Mouse (Mus musculus) forebrain, embryonic 15.5 days (tissue): Measurements from ENCODE around the gene Cenpo. TPM values are rescaled to one million over a fixed set of nuclear protein-coding genes. Genes with fewer than 3 reads are reported as not detected.

Source experiments
- ATAC-seq: fragments of 200-750 bp; cut with Nextera tagmentation; replicated peaks from 2 replicates; pipeline ENCODE4 v1.8.0; 2017; ENCODE audit warnings: mild to moderate bottlenecking, moderate TSS enrichment, moderate library complexity
- H3K27ac ChIP-seq: fragments of 300-500 bp; sonication (generic); replicated peaks from 2 replicates; pipeline ENCODE4 v1.5.1; 2015; ENCODE audit warnings: mild to moderate bottlenecking, inconsistent platforms
- H3K27me3 ChIP-seq: fragments of 300-500 bp; sonication (generic); 2 replicates; pipeline ENCODE4 v1.6.1; 2015; ENCODE audit warnings: inconsistent platforms
- H3K36me3 ChIP-seq: fragments of 300-500 bp; sonication (generic); 2 replicates; pipeline ENCODE4 v1.6.1; 2015; ENCODE audit warnings: mild to moderate bottlenecking, inconsistent platforms
- H3K4me1 ChIP-seq: fragments of 300-500 bp; sonication (generic); 2 replicates; pipeline ENCODE4 v1.6.1; 2015; ENCODE audit warnings: inconsistent platforms
- H3K4me2 ChIP-seq: fragments of 300-500 bp; sonication (generic); replicated peaks from 2 replicates; pipeline ENCODE4 v1.6.1; 2015; ENCODE audit warnings: mild to moderate bottlenecking, inconsistent platforms
- H3K4me3 ChIP-seq: fragments of 300-500 bp; sonication (generic); 2 replicates; pipeline ENCODE4 v1.5.1; 2015; ENCODE audit warnings: mild to moderate bottlenecking, inconsistent platforms
- H3K9ac ChIP-seq: fragments of 300-500 bp; sonication (generic); replicated peaks from 2 replicates; pipeline ENCODE4 v1.6.1; 2015; ENCODE audit warnings: mild to moderate bottlenecking, inconsistent platforms
- H3K9me3 ChIP-seq: fragments of 300-500 bp; sonication (generic); 2 replicates; pipeline ENCODE4 v1.6.1; 2016; ENCODE audit warnings: inconsistent platforms
- WGBS: fragments of 180-500 bp; shearing (Covaris S2); methylation state at CpG from one replicate; pipeline ENCODE4 v1.1.7; 2015; ENCODE audit warnings: mixed read lengths; 5-methylcytosine and 5-hydroxymethylcytosine counted together
- polyA plus RNA-seq: library from polyadenylated mRNA; unstranded; fragments of >200 nt; fragmentation: Nextera tagmentation; extraction: Ambion mirVana; gene quantifications from 2 replicates; pipeline ENCODE4 v1.2.1, GENCODE M21; 2015

Gene Cenpo
- polyA plus RNA-seq, 1 experiment from 2014 or later: 11.4 TPM

DNA sequence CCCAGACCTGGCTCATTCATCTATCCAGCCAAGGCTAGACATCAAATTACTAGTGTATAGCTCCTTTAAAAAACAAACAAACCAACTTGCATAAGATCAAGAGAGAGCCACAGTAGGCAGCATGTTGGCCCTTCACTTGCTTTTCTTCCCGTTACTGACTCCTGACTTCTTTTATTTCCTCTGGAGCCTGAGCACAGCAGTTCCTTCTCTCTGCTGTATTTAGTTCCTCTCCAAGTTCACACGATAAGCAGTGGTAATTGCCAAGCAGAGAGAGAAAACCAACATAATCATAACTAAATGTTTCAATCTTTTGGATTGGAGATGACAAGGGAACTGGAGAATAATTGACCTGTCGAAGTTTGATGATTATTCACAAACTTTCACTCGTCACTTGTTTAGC, 1.3 kb downstream of the Cenpo start:
- H3K4me3 ChIP-seq: peak overlapping the region; percentile 62
- H3K36me3 ChIP-seq: peaks cover 8% of the 10 kb centered on the region
- no peaks in the 10 kb centered on the region for H3K27me3 ChIP-seq
- peak overlapping the region; percentile 77 for H3K4me2 ChIP-seq
- WGBS: 48% methylated on average over 4 of the region's 4 CpGs
- no peak overlapping the region for H3K27ac ChIP-seq
- H3K9ac ChIP-seq: no peak overlapping the region
- ATAC-seq: no peak
- peaks cover 16% of the 10 kb centered on the region for H3K4me1 ChIP-seq
- H3K9me3 ChIP-seq: no peaks in the 10 kb centered on the region

DNA sequence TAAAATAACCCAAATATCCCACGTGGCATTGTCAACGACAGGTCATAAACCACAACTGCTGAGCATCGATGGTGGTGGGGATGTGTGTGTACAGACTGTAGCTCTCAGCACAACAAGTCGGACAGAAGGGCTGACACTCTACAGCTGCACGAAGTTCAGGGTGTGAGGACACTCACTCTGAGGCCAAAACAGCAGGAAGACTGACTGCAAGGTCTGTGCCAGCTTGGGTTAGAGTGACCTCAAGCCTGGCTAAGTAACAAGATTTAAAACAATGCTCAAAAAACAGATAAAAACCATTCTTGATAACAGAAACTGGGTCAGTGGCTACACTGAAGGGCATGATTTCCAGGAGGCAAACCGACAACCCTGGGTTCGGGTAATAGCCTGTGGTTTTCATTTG, 3.9 kb downstream of the Cenpo start:
- no peak overlapping the region for H3K4me2 ChIP-seq
- peaks cover 16% of the 10 kb centered on the region for H3K4me1 ChIP-seq
- 95% methylated on average over 7 of the region's 7 CpGs for WGBS
- H3K27me3 ChIP-seq: no peaks in the 10 kb centered on the region
- H3K4me3 ChIP-seq: no peak overlapping the region
- no peak overlapping the region for H3K27ac ChIP-seq
- no peak overlapping the region for H3K9ac ChIP-seq
- no peaks in the 10 kb centered on the region for H3K9me3 ChIP-seq
- H3K36me3 ChIP-seq: peaks cover 22% of the 10 kb centered on the region
- ATAC-seq: no peak

DNA sequence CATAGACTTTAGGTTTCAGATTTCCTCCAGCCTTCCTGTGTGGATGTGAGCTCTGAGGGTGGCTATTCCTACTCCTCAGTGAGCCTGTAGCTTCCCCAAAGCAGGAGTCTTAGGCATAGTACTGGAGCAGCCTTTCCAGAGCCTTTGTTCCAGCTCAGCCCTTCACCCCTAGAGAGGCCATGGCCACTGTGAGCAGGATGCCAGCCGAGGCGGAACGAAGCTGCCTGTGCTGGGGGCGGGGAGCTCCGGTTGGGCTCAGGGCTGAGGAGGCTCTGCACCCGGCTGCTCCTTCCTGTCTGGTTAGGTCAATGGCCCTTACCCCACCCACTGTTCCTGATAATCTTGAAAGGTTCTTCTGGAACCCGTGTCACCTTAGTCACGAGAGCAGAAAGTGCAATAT, 21.2 kb downstream of the Cenpo start:
- Histone ChIP-seq H3K9me3 (no peaks in the 10 kb centered on the region), H3K27me3 (no peaks in the 10 kb centered on the region), H3K4me1 (no peaks in the 10 kb centered on the region), H3K4me2 (no peak overlapping the region), H3K36me3 (peaks cover 55% of the 10 kb centered on the region), H3K9ac (no peak overlapping the region), H3K27ac (no peak overlapping the region), H3K4me3 (no peak overlapping the region)
- 82% methylated on average over 8 of the region's 8 CpGs for WGBS
- no peak for ATAC-seq

DNA sequence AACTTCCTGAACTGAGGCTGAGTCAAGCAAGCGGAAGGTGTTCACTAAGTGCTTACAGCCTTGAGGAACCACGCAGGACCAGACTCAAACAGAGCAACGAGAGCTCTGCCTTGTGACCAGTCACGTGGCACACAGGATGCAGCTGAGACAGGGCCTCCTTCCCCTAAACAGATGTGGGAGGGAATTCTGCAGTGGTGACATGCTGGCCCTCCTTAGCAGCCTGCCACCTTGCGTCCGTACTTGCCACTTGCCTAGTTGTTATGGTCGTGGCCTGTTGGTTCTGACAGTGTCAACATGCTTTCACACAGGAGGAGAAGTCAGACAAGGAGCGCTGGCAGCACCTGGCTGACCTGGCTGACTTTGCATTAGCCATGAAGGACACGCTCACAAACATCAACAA, 22.9 kb downstream of the Cenpo start:
- no peak for ATAC-seq
- no peaks in the 10 kb centered on the region for H3K4me1 ChIP-seq
- H3K4me3 ChIP-seq: no peak overlapping the region
- WGBS: 92% methylated on average over 9 of the region's 9 CpGs
- H3K27ac ChIP-seq: no peak overlapping the region
- peaks cover 66% of the 10 kb centered on the region for H3K36me3 ChIP-seq
- no peak overlapping the region for H3K4me2 ChIP-seq
- no peaks in the 10 kb centered on the region for H3K27me3 ChIP-seq
- H3K9ac ChIP-seq: no peak overlapping the region
- no peaks in the 10 kb centered on the region for H3K9me3 ChIP-seq

DNA sequence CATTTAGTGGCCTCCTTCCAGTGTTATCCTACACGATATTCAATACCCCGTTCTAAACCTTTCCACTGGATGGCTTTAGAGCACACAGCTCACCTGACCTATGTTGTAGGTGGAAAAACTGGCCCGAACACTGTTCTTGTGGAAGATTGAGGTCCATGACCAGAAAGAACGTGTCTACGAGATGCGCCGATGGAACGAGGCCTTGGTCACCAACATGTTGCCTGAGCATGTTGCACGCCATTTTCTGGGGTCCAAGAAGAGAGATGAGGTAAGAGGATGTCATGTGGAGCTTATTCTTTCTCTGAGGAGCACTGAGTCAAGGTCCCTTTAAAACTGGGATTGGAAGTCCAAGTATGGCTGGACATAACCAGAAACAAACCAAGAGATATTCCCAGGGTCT, 24.9 kb downstream of the Cenpo start:
- 95% methylated on average over 9 of the region's 9 CpGs for whole genome bisulfite sequencing
- ATAC-seq: no peak
- Histone ChIP-seq H3K27me3 (no peaks in the 10 kb centered on the region), H3K4me2 (no peak overlapping the region), H3K4me3 (no peak overlapping the region), H3K27ac (no peak overlapping the region), H3K9me3 (no peaks in the 10 kb centered on the region), H3K4me1 (no peaks in the 10 kb centered on the region), H3K9ac (no peak overlapping the region), H3K36me3 (peaks cover 52% of the 10 kb centered on the region)

DNA sequence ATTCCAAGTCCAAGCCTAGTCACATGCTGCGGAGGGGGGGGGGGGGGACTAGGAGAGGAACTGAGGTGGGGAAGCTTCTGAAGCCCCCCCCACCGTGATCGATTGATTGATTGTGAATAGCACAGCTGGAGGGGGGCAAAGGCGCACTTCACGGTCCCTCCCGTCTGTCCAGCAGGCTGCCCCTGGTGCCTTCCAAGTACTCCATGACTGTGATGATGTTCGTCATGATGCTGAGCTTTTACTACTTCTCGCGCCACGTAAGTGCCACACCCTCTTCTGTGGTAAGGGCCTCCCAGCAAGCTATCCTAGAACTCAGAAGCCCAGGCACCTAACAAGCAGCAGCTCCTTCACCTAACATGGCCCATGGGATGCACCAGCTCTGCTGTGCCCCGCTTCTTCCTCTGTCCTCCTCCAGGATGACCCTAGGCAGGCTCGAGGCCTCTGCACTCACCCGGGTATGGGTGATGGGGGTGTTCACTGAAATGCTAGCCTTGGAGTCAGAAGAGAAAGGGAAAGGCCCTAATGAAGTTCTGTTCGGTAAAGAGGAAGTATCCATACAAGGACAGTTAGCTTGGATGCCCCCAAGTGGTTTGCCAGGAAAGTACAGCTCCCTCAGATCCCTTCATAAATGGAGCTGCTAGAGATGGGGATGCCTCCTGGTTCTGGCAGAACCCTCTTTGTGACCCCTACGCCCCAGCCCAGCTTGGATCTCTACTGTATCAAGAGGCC, 25.5 kb downstream of the Cenpo start:
- H3K4me3 ChIP-seq: no peak overlapping the region
- H3K9ac ChIP-seq: no peak overlapping the region
- 80% methylated on average over 15 of the region's 15 CpGs for WGBS
- no peak overlapping the region for H3K27ac ChIP-seq
- no peaks in the 10 kb centered on the region for H3K9me3 ChIP-seq
- H3K36me3 ChIP-seq: peaks cover 48% of the 10 kb centered on the region
- H3K27me3 ChIP-seq: no peaks in the 10 kb centered on the region
- no peak; the same call in 1 of the 2 replicates for ATAC-seq
- H3K4me1 ChIP-seq: no peaks in the 10 kb centered on the region
- no peak overlapping the region for H3K4me2 ChIP-seq

DNA sequence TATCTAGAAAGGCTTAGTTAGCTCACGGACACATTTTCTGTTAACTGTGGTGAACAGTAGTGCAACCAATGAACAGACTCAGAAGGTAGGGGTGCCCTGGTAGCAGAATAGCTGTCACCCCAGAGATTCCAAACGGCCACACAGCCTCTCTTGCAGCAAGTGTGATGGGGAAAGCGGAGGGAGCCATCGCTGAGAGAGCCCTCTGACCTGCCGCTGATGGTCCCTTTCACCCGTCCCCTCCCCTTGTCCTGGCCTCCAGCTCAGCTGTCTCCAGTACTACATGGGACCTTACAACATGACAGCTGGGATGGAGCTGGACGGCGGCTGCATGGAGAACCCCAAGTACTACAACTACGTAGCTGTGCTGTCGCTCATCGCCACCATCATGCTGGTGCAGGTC, 28.0 kb downstream of the Cenpo start:
- H3K27ac ChIP-seq: no peak overlapping the region
- no peaks in the 10 kb centered on the region for H3K9me3 ChIP-seq
- H3K36me3 ChIP-seq: peaks cover 34% of the 10 kb centered on the region
- no peaks in the 10 kb centered on the region for H3K4me1 ChIP-seq
- ATAC-seq: no peak
- 96% methylated on average over 11 of the region's 11 CpGs for WGBS
- no peak overlapping the region for H3K4me3 ChIP-seq
- H3K9ac ChIP-seq: no peak overlapping the region
- no peak overlapping the region for H3K4me2 ChIP-seq
- no peaks in the 10 kb centered on the region for H3K27me3 ChIP-seq

DNA sequence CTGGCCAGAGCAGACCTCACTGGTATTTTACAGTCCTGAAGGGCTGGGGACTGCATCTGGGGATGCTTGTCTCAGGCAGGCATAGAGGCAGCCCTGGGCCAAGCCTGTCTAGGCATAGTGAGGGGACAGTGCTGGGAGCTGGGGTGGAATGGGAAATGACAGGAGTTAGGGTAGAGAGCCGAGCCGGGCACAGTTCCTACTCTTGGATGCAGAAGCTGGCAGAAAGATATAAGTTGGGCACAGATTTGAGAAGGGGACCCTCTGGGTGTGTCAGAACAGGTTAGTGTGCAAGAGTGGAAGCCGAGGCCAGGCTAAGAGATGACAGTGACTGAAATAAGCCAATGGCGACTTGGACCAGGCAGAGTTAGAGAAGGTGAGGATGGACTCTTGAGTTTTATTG, 31.9 kb downstream of the Cenpo start:
- Histone ChIP-seq H3K4me1 (no peaks in the 10 kb centered on the region), H3K36me3 (peaks cover 28% of the 10 kb centered on the region; the same call in 1 of the 2 replicates), H3K27me3 (no peaks in the 10 kb centered on the region), H3K27ac (no peak overlapping the region), H3K9ac (no peak overlapping the region), H3K9me3 (no peaks in the 10 kb centered on the region), H3K4me3 (no peak overlapping the region), H3K4me2 (no peak overlapping the region)
- ATAC-seq: no peak
- 89% methylated on average over 4 of the region's 4 CpGs for WGBS

DNA sequence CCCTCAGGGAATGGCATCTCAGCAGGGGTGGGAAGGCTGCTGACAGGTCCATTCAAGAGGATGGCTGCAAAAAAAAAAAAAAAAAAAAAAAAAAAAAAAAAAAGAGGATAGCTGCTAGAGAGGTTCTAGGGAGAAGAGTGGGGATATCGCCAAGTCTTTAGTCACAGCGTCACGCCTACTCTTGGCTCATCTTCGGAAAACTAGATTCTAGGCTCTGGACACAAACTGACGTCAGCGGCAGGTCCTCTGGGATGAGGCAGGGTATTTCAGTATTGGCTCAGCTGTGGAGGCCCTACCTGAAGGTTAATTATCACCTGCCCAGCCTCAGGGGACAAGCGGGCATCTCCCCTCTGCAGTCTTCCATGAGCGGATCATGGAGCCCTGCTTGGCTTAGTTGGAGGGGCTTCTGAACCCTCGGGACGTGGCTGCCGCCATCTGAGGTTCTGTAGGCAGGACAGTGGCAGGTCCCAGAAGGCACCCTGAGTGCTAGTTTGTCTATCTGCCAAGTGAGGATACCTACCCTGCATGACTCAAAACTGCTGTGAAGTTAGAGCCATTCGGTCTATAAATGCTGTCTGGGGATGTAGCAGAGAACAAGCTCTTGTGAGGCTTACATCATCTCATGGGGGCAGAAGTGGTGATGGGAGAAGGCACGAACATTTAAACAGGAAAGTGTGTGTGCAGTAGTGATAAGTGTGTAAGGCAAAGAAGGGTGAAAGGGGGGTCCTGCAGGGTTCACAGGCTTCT, 32.5 kb downstream of the Cenpo start:
- Histone ChIP-seq H3K4me1 (no peaks in the 10 kb centered on the region), H3K4me2 (no peak overlapping the region), H3K9me3 (no peaks in the 10 kb centered on the region), H3K36me3 (peaks cover 28% of the 10 kb centered on the region; the same call in 1 of the 2 replicates), H3K27me3 (no peaks in the 10 kb centered on the region), H3K4me3 (no peak overlapping the region), H3K27ac (no peak overlapping the region), H3K9ac (no peak overlapping the region)
- WGBS: 89% methylated on average over 13 of the region's 13 CpGs
- no peak for ATAC-seq

DNA sequence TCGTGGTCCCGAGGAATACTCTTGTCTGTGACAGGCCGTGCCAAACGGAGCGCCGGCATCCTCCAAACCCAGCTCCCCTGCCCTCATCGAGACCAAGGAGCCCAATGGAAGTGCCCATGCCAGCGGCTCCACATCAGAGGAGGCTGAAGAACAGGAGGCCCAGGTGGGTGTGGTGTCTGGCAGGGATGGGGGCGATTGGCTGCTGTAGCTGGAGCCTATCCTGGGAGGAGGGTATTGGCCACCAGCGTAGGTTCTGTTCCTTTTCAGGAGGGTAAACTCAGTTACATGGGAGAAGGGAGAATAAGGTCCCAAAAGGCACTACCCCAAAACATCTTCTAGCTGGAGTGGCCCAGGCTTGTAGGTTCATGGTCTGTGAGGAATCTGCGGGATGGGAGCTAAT, 34.8 kb downstream of the Cenpo start:
- H3K4me1 ChIP-seq: no peaks in the 10 kb centered on the region
- H3K36me3 ChIP-seq: peaks cover 20% of the 10 kb centered on the region; the same call in 1 of the 2 replicates
- H3K9me3 ChIP-seq: no peaks in the 10 kb centered on the region
- no peaks in the 10 kb centered on the region for H3K27me3 ChIP-seq
- H3K9ac ChIP-seq: no peak overlapping the region
- no peak for ATAC-seq
- H3K27ac ChIP-seq: no peak overlapping the region
- 97% methylated on average over 11 of the region's 11 CpGs for WGBS
- H3K4me2 ChIP-seq: no peak overlapping the region
- no peak overlapping the region for H3K4me3 ChIP-seq

DNA sequence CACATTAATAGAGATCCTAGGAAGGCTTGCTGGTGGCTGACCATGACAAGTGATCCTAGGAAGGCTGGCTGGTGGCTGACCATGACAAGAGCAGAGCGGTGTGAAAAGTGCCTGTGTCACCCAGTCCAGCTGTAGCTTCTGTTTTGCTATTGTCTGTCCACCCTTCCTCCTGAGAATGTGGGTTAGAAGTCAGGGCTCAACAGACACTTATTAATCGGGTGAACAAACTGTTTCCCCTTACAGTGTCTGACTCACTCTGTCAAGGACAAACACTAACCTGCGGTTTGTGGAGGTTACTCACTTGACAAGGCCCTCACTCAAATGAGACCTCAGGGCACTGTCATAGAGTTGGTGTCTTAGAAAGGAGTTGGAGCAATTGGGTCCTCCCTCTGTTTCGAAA, 35.4 kb downstream of the Cenpo start:
- no peaks in the 10 kb centered on the region for H3K4me1 ChIP-seq
- peaks cover 20% of the 10 kb centered on the region; the same call in 1 of the 2 replicates for H3K36me3 ChIP-seq
- no peak overlapping the region for H3K4me2 ChIP-seq
- no peaks in the 10 kb centered on the region for H3K27me3 ChIP-seq
- ATAC-seq: no peak
- no peak overlapping the region for H3K27ac ChIP-seq
- no peaks in the 10 kb centered on the region for H3K9me3 ChIP-seq
- 89% methylated on average over 4 of the region's 4 CpGs for WGBS
- H3K4me3 ChIP-seq: no peak overlapping the region
- H3K9ac ChIP-seq: no peak overlapping the region

DNA sequence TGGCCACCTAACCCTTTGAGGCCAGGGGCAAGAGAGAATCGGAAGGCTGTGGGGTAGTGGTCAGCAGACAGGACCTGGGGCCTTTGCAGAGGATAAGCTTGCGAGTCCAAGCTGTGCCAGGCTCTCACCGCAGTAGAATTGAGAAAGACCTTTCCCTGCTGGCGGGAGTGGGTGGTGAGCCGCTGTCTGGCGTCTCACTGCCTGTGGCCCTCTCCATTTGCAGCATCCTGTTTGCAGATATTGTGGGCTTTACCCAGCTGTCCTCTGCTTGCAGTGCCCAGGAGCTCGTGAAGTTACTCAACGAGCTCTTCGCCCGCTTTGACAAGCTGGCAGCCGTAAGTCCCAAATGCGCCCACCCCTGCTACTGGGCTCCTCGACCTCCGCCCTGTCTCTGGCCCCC, 39.5 kb downstream of the Cenpo start:
- H3K4me2 ChIP-seq: no peak overlapping the region
- no peak overlapping the region for H3K27ac ChIP-seq

More for the DNA sequence above, 39.5 kb downstream of the Cenpo start:
- H3K9ac ChIP-seq: no peak overlapping the region
- no peaks in the 10 kb centered on the region for H3K27me3 ChIP-seq
- no peaks in the 10 kb centered on the region for H3K4me1 ChIP-seq
- ATAC-seq: no peak
- no peak overlapping the region for H3K4me3 ChIP-seq
- 93% methylated on average over 14 of the region's 14 CpGs for WGBS
- H3K36me3 ChIP-seq: peaks cover 12% of the 10 kb centered on the region; the same call in 1 of the 2 replicates
- no peaks in the 10 kb centered on the region for H3K9me3 ChIP-seq
